In the genomic region with DNA sequence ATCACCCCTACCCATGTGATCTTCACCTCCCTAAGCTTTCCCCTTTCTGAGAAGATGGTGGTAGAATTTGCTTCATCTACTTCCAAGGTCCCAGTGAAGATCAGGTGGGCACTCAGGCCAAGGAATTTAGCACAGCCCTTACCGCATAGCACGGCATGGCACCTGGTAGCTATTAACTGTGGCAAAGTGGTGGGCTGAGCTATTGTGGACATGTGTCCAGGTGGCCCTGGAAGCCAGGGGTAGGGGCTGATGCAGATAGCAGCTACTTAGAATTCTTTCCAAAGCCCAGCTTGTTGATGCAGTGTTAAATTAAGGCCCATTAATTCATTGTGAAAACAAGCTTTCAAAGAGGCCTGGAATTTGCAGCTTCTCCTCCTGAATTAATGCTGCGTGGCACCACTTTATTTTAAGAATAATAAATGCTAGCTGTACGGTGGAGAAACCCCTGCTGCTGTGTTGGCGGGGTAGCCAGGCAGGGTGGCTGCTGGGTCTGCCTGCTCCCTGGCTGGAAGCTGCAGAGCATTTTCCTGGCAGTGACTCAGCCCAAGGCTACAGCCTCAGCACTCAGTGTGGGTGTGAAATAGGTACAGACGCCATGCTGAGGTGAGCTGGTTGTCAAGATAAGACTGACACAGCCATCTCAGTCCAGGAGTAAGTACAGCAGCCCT, we compare ENCODE assay signal across 12 mouse cellular contexts.
DNase-seq lines count a peak whose midpoint lies in the region; ATAC-seq and TF ChIP-seq lines count a peak whose summit lies in the region.
"Had no signal": no experiment of that assay in that cellular context is flagged by ENCODE, and none has a peak within 500 bp of the region (broad histone marks: within the 10 kb centered on the region; RNA-seq: fewer than 3 reads in every experiment).

No protein-coding gene starts in this region.

- no peak for ATAC-seq in megakaryocyte, adult 5-6 weeks (ENCODE audit: poor library complexity, severe bottlenecking)
- no peak for ATAC-seq in hindbrain, embryonic 12.5 days (ENCODE audit: low FRiP score)

- 53% methylated on average over 6 of the region's 6 CpGs for WGBS in hindbrain, embryonic 12.5 days

- peaks cover 6% of the 10 kb centered on the region; the same call in 1 of the 2 replicates for H3K4me1 ChIP-seq in hindbrain, embryonic 12.5 days

- no peak for TF ChIP-seq POLR2A in brain, embryonic 14.5 days (IDR thresholded peaks at IDR 0.05; ENCODE audit: borderline replicate concordance, extremely low read depth, insufficient read depth, insufficient read length, poor library complexity, severe bottlenecking)

- no peaks in the 10 kb centered on the region for H3K27me3 ChIP-seq in hindbrain, embryonic 12.5 days

- no peak overlapping the region for H3K27ac ChIP-seq in hindbrain, embryonic 12.5 days
- H3K27ac ChIP-seq: left cerebral cortex, adult 2 months had no signal

- H3K4me3 ChIP-seq in hindbrain, embryonic 12.5 days, result no peak overlapping the region
- H3K4me3 ChIP-seq: left cerebral cortex, adult 2 months had no signal

- H3K9me3 ChIP-seq in hindbrain, embryonic 12.5 days (replicated peaks), result 0 out of 2 replicates have a peak, but pooled peaks cover 4% of the 10 kb centered on the region

- no peak for TF ChIP-seq CTCF in brain, embryonic 14.5 days (IDR thresholded peaks at IDR 0.05; ENCODE audit: borderline replicate concordance, extremely low read depth, insufficient read depth, insufficient read length)

- no peak overlapping the region for H3K4me2 ChIP-seq in hindbrain, embryonic 12.5 days (replicated peaks)

- no peaks in the 10 kb centered on the region for H3K36me3 ChIP-seq in hindbrain, embryonic 12.5 days

- H3K9ac ChIP-seq in hindbrain, embryonic 12.5 days, result no peak overlapping the region

- DNase-seq in cerebellum, adult 9-11 months, result peak; percentile 6
- no peak for DNase-seq in cerebellum, adult 11 months
- DNase-seq in layer of hippocampus, adult 11-12 months (ENCODE audit: low spot score), result peak; percentile 4
- DNase-seq in layer of hippocampus, adult 9-10 months (ENCODE audit: low spot score), result no peak
- peak; percentile 68 for DNase-seq in brain, embryonic 14.5 days (ENCODE audit: low read depth)
- DNase-seq in layer of hippocampus, postnatal 36 days, result peak; percentile 3 to 14
- DNase-seq: heart, postnatal 36 days; lung, postnatal 10 days; retina, postnatal 1 day had no signal

Comparison
In these comparisons a context has a peak if more than half of its experiments do, and no peak if none do; other contexts are left out.
1. DNase-seq: peak in cerebellum, adult 9-11 months (single experiment), layer of hippocampus, adult 11-12 months (single experiment), brain, embryonic 14.5 days (single experiment) and layer of hippocampus, postnatal 36 days (2 of 2); none in cerebellum, adult 11 months (single experiment) and layer of hippocampus, adult 9-10 months (single experiment).